Mouse (Mus musculus) thymus, postnatal 36 days (tissue): Measurements from ENCODE around the gene Olfr749.
"Not testable (repeated sequence)": the region's sequence is repeated elsewhere in the genome, so short reads cannot be mapped to it uniquely, and the experiment has no call there.

ENCODE experiments used
- DNase-seq, 2 experiments: peaks; one replicate each; pipeline ENCODE4 v3.0.0; 2022; ENCODE audit warnings: mixed read lengths in 2 of 2

The Olfr749 gene

GRCm38 (mm10) chr14:50744994-50745393, at the start of gene Olfr749:
Gene Olfr749, minus strand, starts transcription at chr14:50745094.
- no peak for DNase-seq

- DNase-seq: no peak
These were observed 43.3 kb upstream of the Olfr749 start for GRCm38 (mm10) chr14:50788157-50788556.

GRCm38 (mm10) chr14:50785251-50785637, 40.4 kb upstream of the Olfr749 start, which contains the start of gene Ttc5:
Gene Ttc5, minus strand, starts transcription at chr14:50785519.
- DNase-seq: peak; percentile 87 to 93

GRCm38 (mm10) chr14:50784391-50785250, 39.7 kb upstream of the Olfr749 start:
- DNase-seq: no peak

- DNase-seq: no peak
These were observed 37.3 kb upstream of the Olfr749 start for GRCm38 (mm10) chr14:50782166-50782565.

- no peak for DNase-seq
These were observed 26.4 kb upstream of the Olfr749 start for GRCm38 (mm10) chr14:50771342-50771741.

GRCm38 (mm10) chr14:50765736-50766135, 20.8 kb upstream of the Olfr749 start:
- DNase-seq: no peak

GRCm38 (mm10) chr14:50758416-50759085, 13.7 kb upstream of the Olfr749 start:
- DNase-seq: no peak

GRCm38 (mm10) chr14:50741584-50741983, 3.3 kb downstream of the Olfr749 start:
- no peak for DNase-seq

- DNase-seq: no peak
These were observed 4.6 kb downstream of the Olfr749 start for GRCm38 (mm10) chr14:50740334-50740733.

GRCm38 (mm10) chr14:50722371-50722770, 22.5 kb downstream of the Olfr749 start:
- DNase-seq: not testable (repeated sequence)

GRCm38 (mm10) chr14:50719875-50720274, 25.0 kb downstream of the Olfr749 start:
- not testable (repeated sequence) for DNase-seq

GRCm38 (mm10) chr14:50707073-50707472, 37.8 kb downstream of the Olfr749 start, which contains the start of gene Olfr748:
Gene Olfr748, plus strand, starts transcription at chr14:50707373.
- no peak for DNase-seq

- DNase-seq: no peak
These were observed 51.8 kb downstream of the Olfr749 start, which contains the start of gene Olfr747 for GRCm38 (mm10) chr14:50693106-50693505. Gene Olfr747, minus strand, starts transcription at chr14:50693206.
